Mouse (Mus musculus) frontal cortex, postnatal 25 days (tissue): ENCODE results near the gene Gm8229.
"Not testable (repeated sequence)": the region's sequence is repeated elsewhere in the genome, so short reads cannot be mapped to it uniquely, and the experiment has no call there.

ENCODE experiments used
- DNase-seq, 2 experiments: peaks; one replicate each; pipeline ENCODE4 v3.0.0; 2022; ENCODE audit warnings: low spot score in 2 of 2

Gene Gm8229

DNA sequence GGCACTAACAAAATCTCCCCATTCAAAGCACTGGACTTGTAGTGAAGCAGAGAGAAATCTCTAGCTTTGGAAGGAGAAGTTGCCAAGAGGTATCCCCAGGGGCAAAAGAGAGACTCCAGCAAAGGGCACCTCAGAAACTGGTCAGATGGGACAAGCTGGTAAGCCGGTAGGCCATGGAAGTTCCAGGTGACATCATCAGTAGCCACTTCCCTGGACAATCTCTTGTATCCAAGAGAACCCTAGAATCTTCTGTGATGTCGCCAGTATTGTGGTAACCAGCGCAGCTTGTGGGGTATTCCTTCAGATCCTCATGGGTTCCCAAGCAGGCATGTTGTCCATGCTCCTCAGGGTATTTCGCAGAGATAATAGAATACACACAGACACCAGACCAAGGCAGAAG lies at the start of gene Gm8229:
Gene Gm8229, plus strand, starts transcription at position 301 of the 400 bp plus-strand sequence.
- DNase-seq, result not testable (repeated sequence)

DNA sequence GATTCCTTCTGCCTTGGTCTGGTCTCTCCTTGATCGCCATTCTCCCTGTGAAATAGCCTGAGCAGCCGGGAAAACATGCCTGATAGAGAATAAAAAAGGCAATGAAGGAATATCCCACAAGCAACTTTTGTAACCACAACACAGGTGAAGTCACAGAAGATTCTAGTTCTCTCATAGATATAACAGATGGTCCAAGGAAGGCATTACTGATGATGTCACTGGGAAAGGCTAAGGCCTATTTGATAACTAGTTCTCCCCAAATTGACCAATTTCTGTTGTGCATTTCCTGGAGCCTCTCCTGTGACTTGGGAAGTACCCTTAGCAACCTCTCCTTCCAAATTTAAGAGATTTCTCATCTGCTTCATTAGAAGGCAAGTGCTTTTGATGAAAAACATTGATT lies 26.7 kb upstream of the Gm8229 start, which contains the start of gene Gm5930:
Gene Gm5930, minus strand, starts transcription at position 101 of the 400 bp plus-strand sequence.
- not testable (repeated sequence) for DNase-seq

- not testable (repeated sequence) for DNase-seq
These were observed 3.7 kb upstream of the Gm8229 start for GRCm38 (mm10) chr14:44361416-44361815.

DNA sequence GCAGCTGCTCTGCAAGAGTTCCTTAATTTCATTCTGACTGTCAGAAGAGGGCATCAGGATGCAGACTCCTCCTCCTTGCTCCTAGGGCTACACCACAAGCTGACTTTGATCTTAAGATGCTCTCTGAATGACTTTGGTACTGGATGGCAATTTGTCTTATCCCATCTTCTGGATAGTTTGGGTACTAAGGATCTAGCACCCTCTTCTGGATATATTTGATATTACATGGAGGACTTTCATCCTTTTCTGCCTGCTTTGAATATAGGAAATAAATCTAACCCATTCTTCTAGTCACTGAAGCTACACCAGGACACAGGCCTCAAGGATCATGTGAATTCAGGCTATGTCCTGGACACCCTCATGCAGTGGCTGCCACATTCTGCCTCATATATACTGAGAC lies 2.9 kb upstream of the Gm8229 start:
- not testable (repeated sequence) for DNase-seq

DNA sequence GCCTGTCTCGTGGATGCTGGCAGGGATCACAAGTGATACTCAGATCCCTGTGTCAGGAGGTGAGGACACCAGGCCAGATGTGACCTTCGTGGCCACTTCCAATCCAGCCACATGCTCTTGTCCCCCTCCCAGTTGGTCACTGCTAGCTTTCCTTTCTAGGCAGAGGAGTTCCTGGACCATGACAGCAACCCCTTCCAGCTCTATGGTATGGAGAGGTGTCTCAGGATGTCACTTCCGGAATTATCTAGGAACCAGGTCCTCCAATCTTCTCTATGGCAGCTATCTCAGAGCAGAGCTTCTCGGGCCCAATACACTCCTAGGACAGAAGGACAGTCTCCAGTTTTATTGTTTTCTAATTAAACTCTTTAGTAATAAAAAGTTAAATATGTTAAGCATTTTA lies 19.1 kb downstream of the Gm8229 start:
- not testable (repeated sequence) for DNase-seq

DNA sequence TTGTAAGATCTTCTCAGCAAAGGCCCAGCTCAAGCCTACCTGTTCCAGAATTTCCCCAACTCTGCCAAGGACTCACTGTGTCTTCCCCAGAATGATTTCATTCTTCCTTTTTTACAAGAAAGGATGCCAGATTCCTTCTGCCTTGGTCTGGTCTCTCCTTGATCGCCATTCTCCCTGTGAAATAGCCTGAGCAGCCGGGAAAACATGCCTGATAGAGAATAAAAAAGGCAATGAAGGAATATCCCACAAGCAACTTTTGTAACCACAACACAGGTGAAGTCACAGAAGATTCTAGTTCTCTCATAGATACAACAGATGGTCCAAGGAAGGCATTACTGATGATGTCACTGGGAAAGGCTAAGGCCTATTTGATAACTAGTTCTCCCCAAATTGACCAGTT lies 45.4 kb downstream of the Gm8229 start, which contains the start of gene Gm3371:
Gene Gm3371, minus strand, starts transcription at position 101 of the 400 bp plus-strand sequence.
- DNase-seq, result not testable (repeated sequence)
